Mouse (Mus musculus) adrenal gland, adult 8-10 months (tissue): Measurements from ENCODE around the gene Disp2. TPM values are rescaled to one million over a fixed set of nuclear protein-coding genes. Genes with fewer than 3 reads are reported as not detected.

ENCODE experiments used
- DNase-seq: peaks from one replicate; pipeline ENCODE4 v3.0.0; 2022
- total RNA-seq, 4 experiments: library from RNA; stranded (reverse); gene quantifications; 2 replicates each; pipeline ENCODE4 v1.2.4; 2022

The Disp2 gene
- total RNA-seq = 10 to 100 TPM; 43.7 to 68.9 (median 51.7) TPM

DNA sequence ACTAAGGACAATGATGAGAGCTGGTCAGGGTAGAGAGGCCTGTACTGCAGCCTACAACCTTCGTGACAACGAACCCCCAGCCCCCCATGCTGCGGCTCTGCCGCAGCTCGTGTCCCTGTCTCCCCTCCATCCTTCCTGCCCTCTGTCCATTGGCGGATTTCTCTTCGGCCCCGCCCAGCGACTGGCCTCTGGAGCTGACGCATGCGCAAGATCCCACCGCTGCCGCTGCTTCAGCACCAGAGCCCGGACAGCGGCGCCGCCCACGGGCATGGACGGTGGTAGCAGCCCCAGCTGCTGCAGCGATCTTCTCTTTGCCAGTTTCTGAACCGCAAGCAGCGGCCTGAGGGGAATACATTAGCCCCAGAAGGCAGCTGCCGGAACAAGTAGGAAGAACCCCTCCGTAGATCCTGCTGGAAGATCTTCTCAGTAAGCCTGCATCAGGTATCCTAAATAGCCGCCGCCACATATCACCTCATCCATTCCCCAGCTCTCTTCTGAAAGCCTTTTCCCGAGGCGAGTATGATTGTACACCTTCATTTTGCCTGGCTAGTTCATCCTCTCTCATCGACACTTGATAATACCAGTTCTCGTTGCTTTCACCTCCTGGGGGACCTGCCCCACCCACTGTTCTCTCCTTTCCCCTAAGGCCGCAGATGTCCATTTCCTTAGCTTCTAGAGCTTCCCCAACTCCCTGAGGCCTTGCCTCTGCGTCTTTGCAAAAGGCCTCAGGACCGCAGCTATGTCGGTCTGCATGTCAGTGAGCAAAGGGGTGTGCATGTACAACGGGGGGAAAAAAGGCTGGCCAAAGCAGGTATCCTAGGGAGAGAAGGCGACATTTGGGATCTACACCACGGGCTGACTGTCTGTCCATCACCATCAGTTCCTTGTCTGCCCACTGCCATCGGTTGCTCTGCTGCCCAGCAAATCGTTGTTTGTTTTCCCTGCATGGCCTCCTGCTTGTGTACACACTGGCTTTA is at the start of gene Disp2:
Gene Disp2 (plus strand): TSS at position 216 of the 977 bp plus-strand sequence.
- peak; percentile 92 for DNase-seq

DNA sequence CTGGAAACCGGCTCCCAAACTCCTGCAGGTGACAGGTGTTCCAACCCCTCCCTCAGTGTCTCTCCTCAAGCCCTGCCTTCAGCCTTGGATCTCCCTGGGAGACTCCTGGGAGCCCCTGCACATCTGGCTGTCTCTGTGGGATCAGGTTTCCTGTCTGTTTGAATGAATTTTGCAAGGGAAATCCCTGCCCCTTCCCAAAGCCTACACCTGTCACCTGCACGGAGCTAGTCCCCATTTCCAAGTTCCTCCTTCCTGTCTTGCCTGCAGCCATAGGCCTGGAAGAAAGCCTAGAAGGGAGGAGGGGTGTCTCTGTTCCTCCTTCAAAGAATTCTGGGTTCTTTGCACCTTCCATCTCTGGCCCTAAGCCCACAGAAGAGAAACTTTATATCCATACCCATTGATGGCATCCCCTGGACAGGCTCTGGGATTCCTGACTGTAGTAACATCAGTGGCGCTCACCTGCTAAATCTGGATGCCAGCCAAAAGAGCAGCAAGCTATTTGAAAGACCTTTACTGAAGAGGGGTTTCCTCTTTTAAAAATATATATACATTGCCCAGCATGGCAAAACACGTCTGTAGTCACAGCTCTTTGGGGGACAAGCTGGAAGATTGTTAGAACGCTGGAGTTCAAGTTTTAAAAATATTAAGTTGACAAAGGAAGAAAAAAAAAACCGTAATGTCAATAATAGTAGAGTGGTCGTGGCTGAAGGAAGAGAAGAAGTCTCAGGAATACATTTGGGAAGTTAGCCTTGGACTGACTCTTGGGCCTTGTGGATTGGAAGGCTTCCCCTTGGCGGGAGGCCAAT is 49.5 kb upstream of the Disp2 start:
- no peak for DNase-seq

DNA sequence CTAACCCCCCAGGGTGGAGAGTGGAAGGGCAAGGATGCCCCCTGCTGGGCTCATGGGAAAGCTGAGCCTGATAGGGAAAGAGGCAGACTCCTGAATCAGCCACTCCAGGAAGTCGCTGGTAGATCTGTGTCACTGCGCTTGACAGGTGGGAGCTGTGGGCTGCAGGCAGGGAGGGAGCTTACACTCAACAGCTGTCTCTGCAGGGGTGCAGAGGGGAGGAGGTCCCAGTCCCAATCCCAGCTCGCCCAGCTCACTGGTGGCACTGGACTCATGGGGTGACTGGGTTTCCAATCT is 49.0 kb upstream of the Disp2 start:
- DNase-seq = peak; percentile 79

DNA sequence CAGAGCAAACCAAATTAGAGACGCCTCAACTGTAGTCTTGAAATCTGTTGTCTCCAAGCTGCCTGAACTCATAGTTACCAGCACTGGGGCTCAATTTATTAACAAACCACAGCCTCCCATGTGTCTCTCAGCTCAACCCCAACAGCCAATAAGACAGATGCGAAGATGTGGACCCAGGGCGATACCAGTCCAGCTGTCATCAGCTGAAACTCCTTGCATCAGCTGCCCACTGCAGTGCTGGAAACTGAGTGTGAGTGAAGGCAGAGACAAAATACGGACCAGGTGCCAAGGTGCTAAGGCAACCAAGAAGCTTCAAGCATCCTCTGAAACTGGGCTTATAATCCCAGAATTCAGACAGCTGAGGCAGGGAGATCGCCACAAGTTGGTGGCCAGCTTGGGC is 47.5 kb upstream of the Disp2 start:
- DNase-seq = no peak

DNA sequence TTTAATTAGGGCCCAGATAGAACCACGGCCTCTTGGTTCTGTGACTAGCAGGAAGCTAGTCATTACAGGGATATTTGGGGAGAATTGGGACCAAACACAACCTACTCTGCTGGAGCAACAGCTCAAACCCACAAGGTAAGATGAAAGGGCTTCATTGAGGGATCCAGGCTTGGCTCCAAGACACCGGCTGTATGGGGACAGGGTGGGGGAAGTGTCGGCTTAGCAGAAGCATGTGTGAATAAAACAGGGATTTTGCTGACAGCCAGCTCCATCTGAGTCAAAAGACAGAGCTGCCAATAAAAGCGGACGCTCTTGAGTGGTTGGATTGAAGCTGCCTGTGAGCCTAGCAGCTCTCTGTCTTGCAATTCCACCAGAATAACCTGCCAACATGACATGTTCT is 46.2 kb upstream of the Disp2 start:
- no peak for DNase-seq

DNA sequence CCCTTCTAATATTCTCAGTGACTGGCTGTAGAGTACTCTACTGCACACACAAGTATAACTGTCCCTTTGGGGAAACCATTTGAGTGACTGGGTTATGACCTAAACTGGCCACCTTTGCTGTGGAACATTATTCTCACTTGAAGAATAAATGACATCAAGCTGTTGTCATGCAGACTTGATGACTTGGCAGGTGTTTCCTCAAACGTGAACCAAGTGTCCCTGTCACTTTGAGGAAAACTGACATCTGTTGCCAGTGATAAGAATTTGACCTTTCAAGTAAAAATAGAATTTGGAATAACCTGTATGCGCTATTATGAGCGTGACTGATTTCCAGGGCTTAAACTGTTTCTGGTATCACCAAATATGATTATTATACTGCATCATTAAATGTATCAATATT is 39.2 kb upstream of the Disp2 start:
- no peak for DNase-seq

DNA sequence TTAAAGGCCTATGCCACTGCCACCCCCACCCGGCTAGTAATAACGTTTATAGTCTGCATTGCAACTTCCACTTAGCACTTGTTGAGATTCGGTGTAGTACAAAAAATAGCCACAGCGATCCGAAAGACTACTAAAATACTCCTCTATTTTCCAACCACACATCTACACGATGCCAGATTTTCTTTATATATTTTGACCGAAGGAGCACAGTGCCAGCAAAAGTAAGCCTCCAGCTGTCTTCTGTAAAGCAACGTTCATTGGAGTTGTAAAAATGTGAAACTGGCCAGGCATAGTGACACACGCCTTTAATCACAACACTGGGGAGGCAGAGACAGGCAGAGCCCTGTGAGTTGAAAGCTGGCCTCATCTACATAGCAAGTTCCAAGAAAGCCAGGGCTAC is 38.3 kb upstream of the Disp2 start:
- no peak for DNase-seq

DNA sequence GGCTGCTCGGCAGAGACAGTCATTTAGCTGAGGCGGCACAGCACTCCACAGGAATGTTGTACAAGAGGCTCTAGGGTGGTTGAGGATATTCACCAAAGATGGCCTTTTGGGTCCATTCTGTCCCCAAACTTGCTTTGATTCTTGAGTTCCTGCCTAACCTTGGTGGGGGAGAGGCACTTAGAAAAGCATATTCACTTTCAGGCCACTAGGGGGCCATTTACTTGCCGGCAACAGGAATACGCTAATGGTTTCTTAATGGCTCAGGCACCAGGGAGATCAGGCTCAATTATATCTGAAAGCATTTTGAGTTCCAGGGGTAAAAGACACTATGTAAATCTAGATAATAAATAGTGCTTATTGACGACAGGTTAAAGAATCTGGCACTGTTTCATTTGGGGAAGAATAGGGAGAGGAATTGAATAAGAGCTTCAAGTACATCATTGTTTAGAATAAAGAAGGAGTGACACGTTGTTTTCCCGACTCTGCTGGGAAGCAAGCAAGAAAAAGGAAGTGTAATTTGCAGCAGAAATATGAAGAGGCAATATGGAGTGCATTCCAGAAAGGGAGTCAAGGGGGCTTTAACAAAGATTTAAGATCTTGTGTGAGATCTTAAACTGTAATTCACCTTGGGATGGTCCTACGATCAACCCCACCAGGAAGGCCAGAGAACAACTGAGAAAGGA is 36.1 kb upstream of the Disp2 start:
- peak; percentile 18 for DNase-seq

DNA sequence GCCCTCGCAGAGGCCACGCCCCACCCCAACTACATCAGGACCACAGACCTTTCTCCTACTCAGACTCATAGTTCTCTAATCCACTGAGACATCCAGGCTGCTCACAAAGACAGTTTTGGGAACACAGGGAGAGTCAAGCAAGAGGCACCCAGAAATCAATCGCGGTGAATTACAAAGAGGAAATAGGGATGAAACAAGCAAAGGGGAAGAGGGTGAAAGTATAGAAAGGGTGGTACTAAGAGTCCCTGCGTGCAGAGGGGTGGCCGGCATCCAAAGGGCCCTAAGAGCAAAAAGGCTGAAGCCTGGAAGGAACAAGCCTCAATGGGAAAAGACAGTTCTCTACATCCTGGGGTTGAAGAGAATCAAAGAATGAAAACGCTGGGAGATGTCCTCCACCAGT is 34.9 kb upstream of the Disp2 start:
- no peak for DNase-seq

DNA sequence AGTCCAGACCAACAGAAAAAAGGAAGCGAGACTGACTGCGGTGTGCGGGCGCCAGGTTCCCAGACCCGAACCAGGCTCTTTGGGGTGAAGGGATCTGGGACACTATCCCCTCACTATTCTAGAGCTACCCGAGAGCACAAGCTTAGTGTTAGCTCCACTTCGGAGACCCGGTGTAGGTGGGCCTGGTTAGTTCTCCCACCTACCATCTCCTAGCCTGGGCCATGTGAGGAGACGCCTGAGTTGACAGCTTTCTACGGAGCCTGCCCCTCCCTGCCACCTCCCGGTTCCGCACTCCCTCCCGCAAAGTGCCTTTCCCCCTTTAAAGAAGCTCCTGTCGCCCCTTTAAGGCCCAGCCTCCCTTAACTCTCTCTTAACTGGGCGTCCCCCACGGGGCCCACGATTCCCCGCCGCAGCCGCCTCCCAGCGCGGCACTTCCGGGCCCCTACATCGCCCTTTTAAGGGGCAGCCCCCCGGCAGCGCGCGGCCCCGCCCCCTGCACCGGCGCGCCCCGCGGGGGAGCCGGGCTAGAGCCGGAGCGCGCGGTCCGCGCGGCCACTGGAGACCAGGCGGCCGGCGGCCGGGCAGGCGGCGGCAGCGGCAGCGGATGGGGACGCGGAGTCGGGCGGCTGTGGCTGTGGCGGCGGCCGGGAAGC is 34.2 kb upstream of the Disp2 start, which contains the start of gene Inafm2:
Gene Inafm2 (plus strand): TSS at position 527 of the 653 bp plus-strand sequence.
- DNase-seq = peak; percentile 91

DNA sequence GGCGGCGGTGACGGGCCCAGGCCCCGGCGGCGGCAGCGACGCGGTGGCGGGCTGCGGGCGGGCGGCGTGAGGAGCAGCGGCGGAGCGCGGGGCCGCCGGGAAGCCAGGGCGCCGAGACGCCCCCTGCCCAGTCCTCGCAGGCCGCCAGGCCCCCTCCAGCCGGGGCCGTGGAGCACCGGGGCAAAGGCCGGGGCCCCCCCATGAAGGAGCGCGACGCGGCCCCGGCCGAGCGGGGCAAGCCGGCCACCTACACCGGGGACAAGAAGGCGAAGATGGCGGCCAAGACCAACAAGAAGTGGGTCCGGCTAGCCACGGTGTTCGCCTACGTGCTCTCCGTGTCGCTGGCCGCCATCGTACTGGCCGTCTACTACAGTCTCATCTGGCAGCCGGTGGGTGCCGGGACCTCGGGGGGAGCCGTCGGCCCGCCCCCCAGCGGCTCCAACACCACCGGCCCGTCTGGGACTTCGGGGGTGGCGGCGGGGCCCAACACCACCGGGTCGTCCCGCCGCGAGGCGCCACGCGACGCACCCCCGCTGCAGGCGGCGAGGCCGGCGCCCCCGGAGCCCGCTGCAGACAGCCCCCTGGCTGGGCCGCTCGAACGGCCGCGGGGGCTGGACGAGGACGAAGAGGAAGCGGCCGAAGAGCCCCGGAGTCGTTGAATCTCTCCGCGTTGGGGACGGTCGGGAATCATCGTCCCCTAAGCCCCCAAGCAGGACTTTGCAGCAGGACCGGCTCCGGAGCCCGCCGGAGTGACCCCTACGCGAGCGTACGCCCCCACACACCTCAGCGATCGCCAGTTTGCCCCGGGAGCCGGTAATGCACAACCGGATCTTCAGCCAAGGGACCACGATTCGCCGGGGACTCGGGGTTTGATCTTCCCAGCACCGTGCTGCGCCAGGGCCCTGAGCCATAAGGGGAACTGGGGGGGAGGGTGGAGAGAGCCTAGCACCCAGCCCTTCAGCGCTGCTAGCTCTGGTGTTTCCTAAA is 33.3 kb upstream of the Disp2 start:
- no peak for DNase-seq

DNA sequence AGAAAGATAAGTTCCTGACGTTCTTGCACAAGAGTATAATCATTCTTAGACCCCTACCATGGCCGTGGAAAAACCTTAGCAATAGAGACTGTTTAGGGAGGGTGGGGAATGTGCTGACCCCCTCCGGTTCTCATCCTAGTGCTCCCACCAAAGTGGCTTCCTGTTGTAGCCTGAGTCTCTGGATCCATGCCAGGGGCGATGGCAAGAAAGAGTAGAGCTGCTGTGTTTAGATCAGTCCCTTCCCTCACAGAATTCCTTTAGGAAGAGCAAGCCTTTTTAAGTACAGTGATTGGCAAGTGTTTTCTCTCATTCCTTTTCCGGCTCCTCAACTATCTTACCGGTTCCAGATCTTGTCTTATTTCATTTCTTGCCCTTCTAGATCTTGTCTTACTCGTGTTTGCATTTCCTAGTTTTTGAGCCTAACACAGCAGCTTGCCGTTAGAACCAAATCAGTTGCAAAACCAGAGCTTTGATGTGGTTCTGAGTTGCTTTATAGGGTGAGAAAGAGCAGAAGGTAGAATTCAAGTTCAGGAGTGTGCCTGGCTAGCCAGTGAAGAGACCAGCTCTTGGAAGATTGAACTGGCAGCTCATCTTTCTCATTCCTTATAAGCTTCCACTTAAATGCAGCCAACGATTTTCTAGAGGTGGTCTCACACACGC is 32.1 kb upstream of the Disp2 start:
- DNase-seq = no peak

DNA sequence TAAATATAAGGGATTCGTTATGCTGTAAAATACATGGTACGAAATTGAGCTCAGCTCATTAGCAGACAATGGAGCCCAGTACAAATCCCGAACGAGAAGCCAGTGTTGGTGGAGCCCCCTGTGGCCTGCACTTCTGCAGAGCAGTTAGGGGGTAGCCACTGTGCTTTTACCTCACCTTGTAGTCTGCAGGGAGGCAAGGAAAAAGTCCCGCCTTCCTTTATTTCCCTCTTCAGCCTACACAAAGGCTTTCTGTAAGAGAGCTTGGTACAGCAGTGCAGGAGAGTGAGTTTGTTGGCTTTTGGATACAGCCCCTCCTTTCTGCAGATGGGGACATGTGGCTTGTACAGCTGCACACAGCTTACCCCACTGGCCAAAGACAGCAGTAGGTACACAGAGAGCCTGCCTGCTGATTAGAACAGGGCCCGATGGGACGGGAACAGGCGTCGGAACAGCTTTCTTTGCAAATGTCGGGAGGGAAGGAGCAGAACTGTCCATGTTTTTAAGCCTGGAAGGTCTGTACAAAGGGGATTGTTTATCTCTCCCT is 30.1 kb upstream of the Disp2 start:
- no peak for DNase-seq

DNA sequence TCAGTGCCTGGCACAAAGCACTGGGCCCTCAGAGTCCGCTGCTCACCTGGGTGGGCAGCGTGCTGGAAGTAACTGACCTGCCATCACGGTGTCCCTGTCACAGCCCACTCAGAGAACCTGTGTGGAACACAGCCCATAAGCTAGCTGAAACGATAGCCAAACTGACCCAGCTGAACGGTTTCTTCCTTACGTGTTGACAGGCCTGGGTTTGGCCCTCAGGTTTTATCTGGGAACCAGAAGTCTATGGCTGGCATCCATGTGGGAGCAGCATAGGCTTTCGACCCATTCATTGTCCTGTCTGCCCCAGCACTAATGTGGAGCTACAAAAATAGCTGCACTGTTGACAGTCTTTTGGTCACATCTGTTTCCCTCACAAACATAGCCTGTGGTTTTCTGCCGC is 29.0 kb upstream of the Disp2 start:
- no peak for DNase-seq

DNA sequence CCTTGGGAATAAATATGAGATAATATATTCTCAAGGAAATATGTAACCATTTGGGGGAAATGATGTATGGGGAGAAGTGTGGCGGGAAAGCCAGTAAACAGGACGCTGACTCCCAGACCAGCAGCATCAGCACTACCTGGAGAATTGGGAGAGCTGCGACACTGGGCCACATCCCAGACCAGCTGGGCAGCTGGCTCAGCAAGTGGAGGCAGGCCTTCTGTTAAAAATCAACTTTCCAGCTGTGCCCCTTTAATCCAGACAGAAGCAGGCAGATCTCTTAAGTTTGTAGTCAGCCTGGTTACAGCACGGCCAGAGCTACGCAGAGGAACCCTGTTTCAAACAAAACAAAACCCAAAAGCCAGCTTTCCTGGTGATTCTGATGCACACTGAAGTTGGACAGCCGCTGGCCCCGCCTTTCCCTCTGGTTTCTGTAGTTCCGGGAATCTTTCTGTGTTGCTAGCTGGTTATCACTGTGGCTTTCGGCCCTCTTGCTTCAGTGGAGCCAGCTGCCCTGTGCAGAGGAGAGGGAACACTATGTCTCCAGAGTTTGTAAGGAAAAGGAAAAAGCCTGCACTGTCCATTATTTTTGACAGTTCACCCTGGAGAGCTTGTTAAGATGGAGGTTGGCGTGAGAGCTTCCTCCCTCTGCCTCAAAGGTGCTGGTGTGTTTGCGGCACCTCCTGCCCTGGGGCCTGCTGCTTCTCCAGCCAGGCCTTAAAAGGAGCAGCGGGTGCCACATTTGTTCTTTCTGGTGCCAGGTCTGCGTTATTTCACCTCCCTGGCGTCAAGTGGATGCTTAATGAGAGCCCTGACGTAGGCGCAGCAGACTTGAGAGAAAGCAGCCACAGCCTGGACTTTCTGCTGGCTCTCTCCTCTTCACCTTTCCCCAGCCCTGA is 27.4 kb upstream of the Disp2 start:
- DNase-seq = no peak

DNA sequence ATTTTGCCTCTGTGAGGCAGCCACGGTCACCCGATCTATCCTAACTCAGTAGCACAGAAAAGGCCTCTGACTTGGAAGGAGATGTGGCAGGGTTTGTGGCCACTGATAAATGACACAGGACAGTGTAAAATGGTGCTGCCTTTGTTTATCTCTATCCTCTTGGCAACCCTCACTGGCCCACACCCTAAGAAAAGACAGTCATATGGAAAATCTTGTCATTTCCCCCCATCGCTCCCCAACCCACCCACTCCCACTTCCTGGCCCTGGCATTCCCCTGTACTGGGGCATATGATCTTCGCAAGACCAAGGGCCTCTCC is 26.8 kb upstream of the Disp2 start:
- no peak for DNase-seq

DNA sequence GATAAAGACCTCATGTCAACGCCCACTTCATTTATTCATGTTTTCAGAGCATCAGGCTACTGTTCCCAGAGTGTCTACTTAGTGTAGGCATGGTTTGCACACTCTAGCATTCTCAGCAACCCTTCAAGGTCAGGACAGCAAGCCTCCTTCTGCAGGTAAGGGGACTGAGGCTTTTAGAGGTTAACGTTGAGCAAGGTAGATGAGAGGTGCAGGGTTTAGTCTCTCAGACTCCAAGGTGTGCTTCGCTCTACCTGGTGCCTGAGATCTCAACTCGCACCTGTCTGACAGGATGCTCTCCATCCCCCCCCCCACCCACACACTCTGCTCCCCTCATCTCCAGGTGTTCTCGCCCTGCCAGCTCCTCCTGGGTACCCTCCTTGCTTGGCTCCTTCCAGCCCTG is 25.4 kb upstream of the Disp2 start:
- no peak for DNase-seq

DNA sequence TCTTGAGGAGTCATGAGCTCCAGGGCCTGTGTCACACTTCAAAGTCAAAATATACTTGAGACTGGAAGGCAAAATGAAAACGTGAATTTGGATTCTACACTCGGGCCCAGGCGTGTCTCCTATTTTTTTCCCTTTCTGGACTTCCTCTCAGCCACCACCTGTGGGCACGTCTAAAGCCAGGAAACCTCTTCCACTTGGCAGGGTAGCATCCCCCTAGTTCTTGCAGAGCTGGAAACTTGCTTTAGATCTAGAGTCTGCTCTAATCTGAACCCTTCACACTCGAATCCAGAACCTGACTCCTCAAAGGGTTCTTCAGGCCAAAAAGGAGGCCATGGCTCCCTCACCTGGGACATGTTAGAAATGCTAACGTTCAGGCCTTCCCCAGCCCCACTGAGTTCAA is 24.1 kb upstream of the Disp2 start:
- DNase-seq = no peak

DNA sequence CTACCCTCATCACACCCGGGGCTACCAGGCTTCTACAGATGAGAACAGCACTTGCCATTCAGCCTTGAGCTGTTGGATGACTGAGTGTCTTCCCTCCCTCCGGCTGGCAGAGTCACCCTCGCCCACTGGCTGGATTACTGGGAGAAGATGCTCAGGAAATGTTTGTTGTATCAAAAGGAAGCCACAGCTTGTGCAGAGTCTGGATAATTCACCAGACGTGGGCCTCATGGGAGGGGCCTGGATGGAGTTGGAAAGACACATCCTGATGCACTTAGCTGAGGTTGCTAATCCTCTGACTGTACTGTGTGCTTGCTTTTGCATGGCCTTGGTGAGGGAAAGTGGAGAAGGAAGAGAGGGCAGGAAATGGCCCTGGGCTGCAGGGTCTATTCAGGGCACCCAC is 23.4 kb upstream of the Disp2 start:
- no peak for DNase-seq

DNA sequence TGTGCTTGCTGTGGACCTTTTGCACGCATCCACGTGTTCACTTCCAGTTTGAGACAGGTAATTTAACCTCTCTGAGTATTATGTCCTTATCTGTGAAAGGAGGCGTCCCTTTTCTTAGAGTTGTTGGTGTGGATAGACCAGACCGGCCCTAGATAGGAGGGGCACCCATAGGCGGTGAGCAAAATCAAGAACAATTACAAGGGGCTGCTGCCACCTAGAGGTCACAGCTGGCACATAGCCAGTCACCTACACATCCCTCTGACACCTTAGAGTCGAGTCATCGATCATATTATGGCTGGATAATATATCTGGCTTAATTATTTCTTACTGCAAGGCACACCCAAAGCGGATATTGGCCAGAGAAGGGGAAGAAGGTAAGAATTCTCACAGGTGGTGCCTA is 19.7 kb upstream of the Disp2 start:
- no peak for DNase-seq
